Mouse (Mus musculus): ENCODE data around the gene Pwwp2a. TPM values are rescaled to one million over a fixed set of nuclear protein-coding genes. Genes with fewer than 3 reads are reported as not detected.

The Pwwp2a gene
- total RNA-seq, 2 experiments from 2014 or later = 30.4 to 34.2 TPM

DNA sequence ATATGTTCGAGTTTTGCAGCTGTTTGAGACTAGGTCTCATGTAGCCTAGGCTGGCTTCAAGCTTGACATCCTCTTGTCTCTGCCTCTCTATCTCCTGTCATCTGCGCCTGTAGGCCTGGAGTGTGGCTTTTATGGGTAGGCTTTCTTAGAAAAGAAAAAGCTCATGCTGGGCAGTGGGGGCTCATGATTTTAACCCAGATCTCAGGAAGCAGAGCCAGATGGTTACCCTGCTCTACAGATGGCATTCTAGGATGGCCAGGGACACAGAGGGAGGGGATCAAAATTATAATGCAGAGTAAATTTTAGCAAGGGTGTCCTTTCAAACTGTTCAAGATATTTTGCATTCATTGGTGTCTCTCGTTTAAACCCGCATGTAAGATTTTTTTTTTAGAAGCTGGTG is 30.4 kb downstream of the Pwwp2a start:
- no peak for DNase-seq
- intact Hi-C loops (cut with DNase I) = no loop called here

DNA sequence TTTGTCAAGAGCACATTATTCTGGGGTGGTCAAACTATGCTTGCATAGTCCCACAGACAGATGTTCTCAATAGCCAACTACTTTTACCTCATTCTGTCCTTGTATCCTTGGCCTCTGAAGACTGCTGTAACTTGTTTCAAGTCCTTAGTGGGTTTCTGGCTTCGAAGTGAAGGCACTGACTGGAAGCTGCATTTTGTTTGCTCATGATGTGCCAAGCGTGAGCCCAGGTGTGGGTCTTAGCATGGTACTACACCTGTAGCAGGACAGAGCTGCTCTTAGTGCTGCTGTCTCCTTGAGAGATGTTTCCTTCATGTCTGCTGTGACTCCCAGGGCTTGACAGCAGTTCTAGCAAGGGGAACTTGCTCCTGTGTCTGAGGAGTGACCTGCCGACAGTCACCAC is 41.6 kb downstream of the Pwwp2a start:
- intact Hi-C loops (cut with DNase I) = no loop called here
- DNase-seq = no peak

DNA sequence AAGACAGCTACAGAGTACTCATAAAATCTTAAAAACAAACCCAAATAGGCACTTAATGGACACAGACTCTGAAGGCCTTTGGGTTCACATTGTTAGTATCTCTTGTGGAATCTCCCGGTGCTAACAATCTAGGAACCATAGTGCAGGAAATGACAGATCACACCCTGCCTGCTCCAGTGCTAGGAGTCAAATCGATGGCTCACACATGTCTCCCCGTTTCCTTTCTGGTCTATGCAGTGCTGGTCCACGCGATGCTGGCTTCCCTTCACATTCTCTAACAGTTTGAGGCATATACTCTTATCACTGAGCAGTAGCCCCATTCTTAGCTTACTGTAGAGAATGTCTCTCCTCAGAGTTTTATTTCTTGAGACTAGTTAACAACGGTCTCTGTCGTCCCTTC is 46.0 kb downstream of the Pwwp2a start:
- intact Hi-C loops (cut with DNase I) = no loop called here

DNA sequence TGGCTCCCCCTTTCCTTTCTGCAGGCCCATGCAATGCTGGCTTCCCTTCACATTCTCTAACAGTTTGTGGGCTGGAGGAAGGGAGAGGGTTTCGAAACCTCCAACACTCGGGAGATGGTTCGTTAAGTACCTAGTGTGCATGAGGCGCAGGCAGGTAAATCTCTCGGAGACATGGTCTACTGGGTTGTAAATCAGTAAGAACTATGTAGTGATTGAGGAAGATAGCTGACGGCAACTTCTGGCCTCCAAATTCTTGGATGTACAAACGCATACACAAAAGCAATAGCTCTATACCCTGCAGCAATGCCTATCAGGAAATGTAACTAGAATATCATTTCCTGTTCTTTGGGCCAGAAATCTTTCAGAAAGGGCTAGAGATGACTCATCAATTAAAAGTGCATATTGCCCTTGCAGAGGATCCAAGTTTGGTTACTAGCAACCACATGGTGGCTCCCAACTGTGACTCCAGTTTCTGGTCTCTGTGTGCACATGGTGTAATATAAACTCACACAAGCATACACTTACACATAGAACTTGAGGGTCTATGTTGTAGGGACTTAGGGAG is 47.0 kb downstream of the Pwwp2a start:
- DNase-seq = no peak
- intact Hi-C loops (cut with DNase I) = no loop called here

More for the DNA sequence above, 46.0 kb downstream of the Pwwp2a start:
- DNase-seq = no peak

DNA sequence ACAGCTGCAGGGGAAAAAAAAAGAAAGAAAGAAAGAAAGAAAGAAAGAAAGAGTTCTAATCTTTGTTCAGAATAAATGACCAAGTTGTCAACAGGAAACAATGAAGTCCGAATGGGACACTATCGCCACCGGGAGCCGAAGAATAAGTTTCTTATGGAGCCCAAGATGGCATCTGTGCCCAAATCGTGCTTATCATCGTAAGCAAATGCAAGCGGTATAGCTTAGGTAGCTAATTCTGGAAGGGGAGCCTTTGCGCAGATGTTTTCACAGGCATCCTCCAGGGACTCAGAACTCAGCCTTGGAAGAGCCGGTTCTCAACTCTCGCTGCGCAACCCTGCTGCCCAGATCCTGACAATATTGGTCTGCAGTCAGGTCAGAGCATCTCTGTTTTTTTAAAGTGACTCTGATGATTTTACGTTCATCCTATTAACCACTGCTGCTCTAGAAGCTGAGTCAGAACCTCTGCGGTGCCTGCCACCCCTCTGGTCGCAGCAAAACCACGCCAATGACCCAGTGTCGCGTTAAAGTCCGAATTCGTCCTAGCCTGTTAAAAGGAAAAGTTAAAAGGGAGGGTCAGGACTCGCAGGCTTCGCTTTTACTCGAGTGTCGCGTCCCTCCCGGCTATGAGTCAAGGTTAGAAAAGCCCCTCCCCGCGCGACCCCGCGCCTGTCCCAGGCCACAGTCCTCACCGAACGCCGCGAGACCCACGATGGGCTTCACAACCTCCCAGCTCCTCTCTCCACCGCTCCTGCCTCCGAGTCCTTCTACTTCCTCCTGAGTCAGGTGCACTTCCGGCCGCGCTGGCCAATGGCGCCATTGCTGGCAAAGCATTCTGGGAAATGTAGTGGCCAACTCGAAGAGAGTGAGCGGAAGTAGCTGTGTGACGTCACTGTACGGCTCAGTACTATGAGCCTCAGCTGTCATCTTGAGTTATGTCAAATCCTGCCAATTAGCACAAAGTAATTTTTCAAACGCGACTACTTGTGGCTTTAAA is 65.7 kb downstream of the Pwwp2a start, which contains the start of gene Ttc1:
Ttc1 (minus strand) TSS at position 776 of the 994 bp plus-strand sequence.
- intact Hi-C loops (cut with DNase I) = loop anchor here (10.0 kb wide), 1 partner anchor 223 kb away; the partner anchor contains the start of gene Ccnjl
- peak; percentile 98 to 99 for DNase-seq

DNA sequence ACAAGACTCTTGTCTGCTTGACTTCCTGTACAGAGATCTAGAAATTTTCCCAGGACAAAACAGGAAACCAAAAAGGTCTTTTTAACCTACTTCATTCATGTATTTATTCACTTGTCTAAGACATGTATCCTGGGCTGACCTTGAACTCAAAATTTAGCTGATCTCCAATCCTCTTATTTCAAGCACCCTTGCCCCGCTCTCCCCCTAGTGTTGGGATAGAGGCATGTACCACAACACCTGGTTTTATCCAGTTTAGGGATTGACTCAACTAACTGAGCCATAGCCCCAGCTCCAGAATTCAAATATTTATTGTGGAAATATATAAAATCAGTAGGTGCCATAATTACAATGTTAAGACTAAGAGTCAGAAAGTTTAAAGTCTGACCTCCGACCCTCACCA is 69.7 kb downstream of the Pwwp2a start:
- no peak for DNase-seq
- intact Hi-C loops (cut with DNase I) = no loop called here

DNA sequence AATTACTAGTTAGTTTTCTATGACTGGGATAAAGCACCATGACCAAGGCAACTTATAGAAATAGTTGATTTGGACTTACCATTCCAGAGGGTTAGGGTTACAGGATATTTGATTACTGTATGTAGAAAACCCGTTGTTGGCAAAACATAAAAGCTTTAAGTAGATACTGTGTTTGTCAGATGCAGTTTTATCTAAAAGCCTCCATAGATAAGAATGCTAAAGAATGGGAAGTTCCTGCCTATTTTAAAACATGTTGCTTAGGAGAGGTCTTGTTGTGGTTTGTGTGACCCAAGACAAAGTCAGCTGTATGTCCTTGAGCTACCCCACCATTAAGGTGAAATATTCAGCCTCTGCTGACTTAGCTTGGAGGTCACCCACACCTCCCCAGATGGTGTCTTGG is 72.8 kb downstream of the Pwwp2a start:
- DNase-seq = no peak
- intact Hi-C loops (cut with DNase I) = no loop called here

DNA sequence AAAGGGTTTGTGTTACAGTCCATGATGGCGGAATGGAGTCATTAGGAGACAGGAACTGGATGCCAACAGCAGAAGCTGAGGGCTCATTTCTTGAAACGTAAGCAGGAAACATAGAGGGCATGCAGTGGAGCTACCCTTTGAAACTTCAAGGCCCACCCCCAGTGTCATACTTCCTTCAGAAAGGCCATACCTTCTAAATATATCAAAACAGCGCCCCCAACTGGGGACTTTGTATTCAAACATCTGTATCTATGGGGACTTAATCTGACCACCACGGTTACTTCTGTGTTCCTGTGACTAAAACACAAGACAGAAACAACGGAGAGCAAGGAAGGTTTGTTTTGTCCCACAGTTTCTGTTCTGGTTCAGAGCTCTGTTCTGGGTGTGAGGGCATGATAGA is 73.6 kb downstream of the Pwwp2a start:
- intact Hi-C loops (cut with DNase I) = no loop called here
- DNase-seq = no peak

DNA sequence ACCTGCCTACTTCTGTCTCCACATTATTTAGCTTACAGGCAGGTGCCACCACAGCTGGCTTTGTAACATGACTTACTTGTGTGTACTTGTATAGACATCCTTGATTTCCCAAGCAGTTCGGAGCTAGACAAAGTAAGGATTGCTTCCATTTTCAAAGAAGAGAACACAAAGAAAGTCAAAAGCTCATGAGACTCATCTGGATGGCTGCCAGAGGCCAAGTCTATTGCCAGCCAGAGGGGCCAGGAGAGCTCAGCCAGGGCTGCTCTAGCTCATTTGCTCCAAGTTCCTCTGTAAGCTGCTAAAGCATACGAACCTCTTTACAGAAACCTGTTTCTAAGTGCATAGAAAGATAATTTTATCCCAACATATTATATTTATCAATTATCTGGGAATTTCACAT is 76.6 kb downstream of the Pwwp2a start:
- DNase-seq = peak; percentile 17 to 41
- intact Hi-C loops (cut with DNase I) = no loop called here

DNA sequence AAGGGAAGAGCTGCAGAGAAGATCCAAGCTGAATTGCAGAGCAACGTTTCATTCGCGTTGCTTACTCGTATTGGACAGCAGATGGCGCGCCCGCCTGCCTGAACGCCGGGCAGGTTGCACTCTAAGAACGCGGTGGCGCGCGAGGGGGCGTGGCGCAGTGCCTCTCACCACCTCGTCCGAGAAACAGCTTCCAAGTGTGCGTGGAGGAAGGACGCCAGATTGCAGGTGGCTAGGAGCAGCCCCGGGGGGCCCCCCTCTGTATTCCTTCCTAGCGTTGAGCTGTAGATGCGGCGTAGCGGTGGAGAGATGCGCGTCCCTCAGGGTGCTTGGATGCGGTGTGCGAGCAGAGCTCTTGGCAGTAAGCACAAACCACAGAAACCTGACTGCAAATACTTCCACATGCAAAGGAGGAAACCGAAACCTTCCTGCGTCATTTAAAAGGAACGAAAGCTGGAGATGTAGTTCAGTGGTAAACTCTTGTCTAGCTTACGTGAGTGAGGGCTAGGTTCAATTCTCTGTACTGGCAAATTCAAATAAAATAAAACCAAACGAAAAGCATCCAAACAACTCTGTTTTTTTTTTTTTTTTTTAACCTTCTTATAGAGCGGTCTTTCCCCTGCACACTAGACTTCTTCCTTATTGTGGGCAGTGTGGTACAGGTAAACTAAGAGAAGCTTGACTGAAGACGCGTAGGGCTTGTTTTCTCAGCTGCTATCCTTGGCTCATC is 85.3 kb downstream of the Pwwp2a start:
- intact Hi-C loops (cut with DNase I) = loop anchor here (1.0 to 5.0 kb wide), 3 partner anchors 445 to 687 kb away; no protein-coding TSS in a partner anchor
- peak; percentile 81 to 85 for DNase-seq

DNA sequence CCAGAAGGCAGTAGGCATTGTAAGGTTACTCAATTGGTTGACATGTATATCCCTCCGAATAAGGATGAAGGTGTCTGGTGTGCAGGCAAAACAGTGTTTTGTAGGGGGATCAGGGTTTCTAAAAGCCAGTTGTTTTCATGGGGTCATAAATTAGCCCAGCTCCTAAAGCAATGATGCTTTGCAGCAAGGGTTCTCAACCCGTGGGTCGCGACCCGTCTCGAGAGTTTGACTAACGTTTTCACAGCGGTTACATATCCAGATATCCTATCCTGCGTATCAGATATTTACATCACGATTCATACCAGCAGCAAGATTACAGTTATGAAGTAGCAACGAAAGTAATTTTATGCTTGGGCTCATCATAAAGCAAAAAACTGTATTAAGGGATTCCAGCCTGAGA is 86.0 kb downstream of the Pwwp2a start:
- no peak for DNase-seq
- intact Hi-C loops (cut with DNase I) = loop anchor here (1.0 to 5.0 kb wide), 2 partner anchors 445 to 564 kb away; no protein-coding TSS in a partner anchor

DNA sequence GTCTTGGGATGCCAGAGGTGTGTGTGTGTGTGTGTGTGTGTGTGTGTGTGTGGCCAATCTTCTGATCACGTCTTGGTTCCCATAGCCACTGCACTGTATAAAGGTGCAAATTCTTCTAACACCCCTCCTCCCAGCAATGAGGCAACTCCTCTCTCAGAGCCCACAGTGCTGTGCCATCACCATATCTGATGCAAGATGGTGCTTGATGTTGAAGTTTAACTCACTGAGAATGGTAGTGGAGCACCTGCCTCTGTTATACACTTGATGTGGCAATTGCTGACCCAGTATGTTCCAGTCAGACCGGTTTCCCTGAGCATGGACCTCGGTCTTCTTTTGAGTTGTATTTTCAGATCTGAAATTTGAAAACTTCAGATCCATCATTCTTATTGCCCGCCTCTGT is 88.3 kb downstream of the Pwwp2a start:
- no peak for DNase-seq
- intact Hi-C loops (cut with DNase I) = no loop called here

Other genes starting within 250 kb of the Pwwp2a start
- gene Slu7, start 248.3 kb upstream of the Pwwp2a start, total RNA-seq (2021) = 10 to 100 TPM; 29.5 to 31.4 TPM
- gene C1qtnf2, start 207.7 kb upstream of the Pwwp2a start, total RNA-seq (2021) = 10 to 100 TPM; 15.4 to 15.8 TPM
- gene Ccnjl, start 153.2 kb upstream of the Pwwp2a start, total RNA-seq (2021) = 10 to 100 TPM; 10.2 to 11.3 TPM
- 1 to 10 TPM; 2.7 to 3.4 TPM for gene 4933415A04Rik, start 95.0 kb upstream of the Pwwp2a start, total RNA-seq (2021)
- not detected for gene Fabp6, start 80.5 kb upstream of the Pwwp2a start, total RNA-seq (2021)
- gene Ttc1, start 66.0 kb downstream of the Pwwp2a start, total RNA-seq (2021) = 10 to 100 TPM; 47.4 to 50.0 TPM
- 10 to 100 TPM; 41.4 to 49.1 TPM for gene Adra1b, start 219.2 kb downstream of the Pwwp2a start, total RNA-seq (2021)